Mouse (Mus musculus) ES-E14 (cell line): ENCODE measurements at regions not wholly inside any gene's neighbourhood (a gene's known extent, or its start where the extent isn't known, plus 50 kb on each side); places are given as distances from the start of the nearest gene placed in this dataset.

Source experiments
- DNase-seq: peaks from one replicate; pipeline ENCODE4 v3.0.0-alpha.2; 2013; ENCODE audit warnings: low read depth, low spot score
- H3K27ac ChIP-seq: 2 replicates; pipeline ENCODE4 v1.5.1; 2012; ENCODE audit warnings: low read depth, mild to moderate bottlenecking, low read length, moderate library complexity, mixed read lengths; ENCODE audit not compliant: poor library complexity, insufficient read depth, severe bottlenecking
- H3K36me3 ChIP-seq: 2 replicates; pipeline ENCODE4 v1.6.1; 2012; ENCODE audit warnings: mild to moderate bottlenecking, low read length, moderate library complexity, mixed read lengths; ENCODE audit not compliant: control insufficient read depth, poor library complexity, insufficient read depth, severe bottlenecking
- H3K4me1 ChIP-seq, 2 experiments: fragments of 150-350 bp in 1 of 2; sonication (generic) in 1 of 2; 2 replicates each; pipeline ENCODE4 v1.6.1; 2012; ENCODE audit warnings: low read length in 2 of 2, mild to moderate bottlenecking in 1 of 2, mixed read lengths in 1 of 2; ENCODE audit not compliant: control insufficient read depth in 2 of 2, insufficient read depth in 2 of 2, poor library complexity in 1 of 2
- H3K4me3 ChIP-seq, 2 experiments: fragments of 150-350 bp in 1 of 2; sonication (generic) in 1 of 2; 2 replicates each; pipeline ENCODE4 v1.5.1; 2012; ENCODE audit warnings: low read length in 2 of 2, low read depth in 1 of 2, mild to moderate bottlenecking in 1 of 2, mixed read lengths in 1 of 2; ENCODE audit not compliant: insufficient read depth in 1 of 2, poor library complexity in 1 of 2, severe bottlenecking in 1 of 2
- H3K9ac ChIP-seq: 2 replicates; pipeline ENCODE4 v1.6.1; 2012; ENCODE audit warnings: low read depth, mild to moderate bottlenecking, low read length, mixed read lengths; ENCODE audit not compliant: poor library complexity, insufficient read depth, severe bottlenecking
- H3K9me3 ChIP-seq: fragments of 150-350 bp; sonication (generic); 2 replicates; pipeline ENCODE4 v1.6.1; 2012; ENCODE audit warnings: low read depth, mild to moderate bottlenecking, low read length; ENCODE audit not compliant: control insufficient read depth, insufficient read depth
- CHD2 ChIP-seq: IDR thresholded peaks from 2 replicates; pipeline ENCODE4 v1.6.1; 2014; ENCODE audit warnings: mild to moderate bottlenecking, low read depth, low read length, inconsistent platforms
- HCFC1 ChIP-seq: IDR thresholded peaks from 2 replicates; pipeline ENCODE4 v1.6.1; 2012; ENCODE audit warnings: low read length, inconsistent platforms, borderline replicate concordance; ENCODE audit not compliant: insufficient read depth
- MAFK ChIP-seq: IDR thresholded peaks from 2 replicates; pipeline ENCODE4 v1.6.1; 2014; ENCODE audit warnings: mild to moderate bottlenecking, low read depth, low read length, inconsistent platforms; ENCODE audit not compliant: insufficient read depth
- ZC3H11A ChIP-seq: IDR thresholded peaks from 2 replicates; pipeline ENCODE4 v1.6.1; 2012; ENCODE audit warnings: low read depth, mild to moderate bottlenecking, inconsistent platforms, low read length, borderline replicate concordance
- ZNF384 ChIP-seq: IDR thresholded peaks from 2 replicates; pipeline ENCODE4 v1.6.1; 2012; ENCODE audit warnings: low read depth, low read length, inconsistent platforms
- in situ Hi-C, 2 experiments: fragments of 600-800 bp; cut with MboI; formaldehyde crosslinking; loops; one replicate each; pipeline ENCODE4 v1.15.1; 2025; ENCODE audit warnings: low sequenced_read_pairs in 2 of 2, inconsistent platforms in 1 of 2; ENCODE audit not compliant: unreplicated experiment in 2 of 2

DNA sequence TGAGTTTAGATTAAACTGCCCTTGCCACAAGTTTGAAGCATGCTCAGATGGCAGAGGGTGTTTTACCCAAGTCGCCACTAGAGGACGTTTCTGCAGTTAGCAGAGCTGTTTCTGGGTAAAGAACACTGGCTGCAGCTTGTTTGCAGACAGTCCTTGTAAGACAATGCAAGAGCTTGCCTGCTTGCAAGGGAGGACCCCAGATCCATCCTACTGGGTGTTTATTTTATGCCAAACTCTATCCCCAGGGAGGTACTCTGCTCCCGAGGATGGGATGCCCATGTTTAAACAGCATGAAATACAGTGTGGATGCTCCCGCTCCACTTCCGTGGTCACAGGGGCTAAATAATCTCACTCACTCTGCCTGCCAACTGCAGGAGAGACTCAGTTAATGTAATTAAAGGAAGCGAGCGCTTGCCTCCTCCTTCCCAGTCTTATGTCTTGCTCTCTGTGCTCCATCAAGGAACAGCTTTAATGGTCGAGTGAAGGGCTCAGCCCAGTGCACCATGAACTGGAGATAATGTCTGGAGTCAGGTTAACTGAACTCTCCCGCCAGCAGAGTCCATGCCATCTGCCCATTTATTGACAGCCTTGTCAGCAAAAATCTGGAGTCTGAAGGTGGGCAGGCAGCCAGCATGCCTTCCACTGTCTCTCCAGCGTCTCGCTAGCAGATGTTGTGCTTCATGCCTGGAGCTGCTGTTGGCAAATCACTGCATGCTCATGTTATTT lies 334.8 kb downstream of the Mex3b start:
- peaks cover 3 to 8% of the 10 kb centered on the region in 2 experiments; a peak in 3 of 4 replicates for H3K4me1 ChIP-seq
- peak; percentile 38 for DNase-seq

DNA sequence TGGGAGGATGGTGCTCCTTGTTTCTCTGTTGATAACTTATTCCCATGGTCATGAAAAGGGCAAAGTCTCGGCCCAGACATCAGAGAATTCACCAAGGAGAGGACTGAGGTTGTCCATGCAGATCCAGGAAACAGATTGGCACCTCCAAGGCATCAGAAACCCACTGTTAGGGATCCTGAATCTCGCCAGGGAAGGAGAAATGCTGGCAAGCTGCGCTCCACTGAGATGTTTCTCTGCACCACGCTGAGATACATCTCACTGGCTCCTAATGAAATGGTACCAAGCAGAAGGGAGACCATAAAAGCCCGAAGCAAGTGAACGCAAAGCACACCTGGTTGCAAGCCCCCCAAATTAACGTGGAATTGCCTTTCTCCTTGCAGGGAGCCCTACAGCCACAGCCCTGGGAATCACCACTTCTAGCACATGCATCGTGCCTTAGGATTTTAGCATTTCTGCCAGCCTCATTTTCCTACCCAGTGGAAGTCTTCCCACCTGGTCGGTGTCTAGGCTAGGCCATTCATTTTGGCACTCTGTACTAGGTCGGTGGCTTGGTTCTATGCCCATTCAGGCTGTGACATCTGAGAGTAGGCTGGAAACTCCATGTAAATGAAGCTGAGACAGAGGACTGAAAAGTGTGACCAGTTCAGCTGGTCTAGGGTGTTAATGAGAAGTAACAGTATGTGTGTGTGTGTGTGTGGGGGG lies 336.3 kb downstream of the Mex3b start:
- in situ Hi-C loops, result no loop called here
- Histone ChIP-seq H3K36me3 (no peaks in the 10 kb centered on the region), H3K4me3 (no peak overlapping the region), H3K9me3 (no peaks in the 10 kb centered on the region), H3K9ac (no peak overlapping the region), H3K27ac (no peak overlapping the region), H3K4me1 (peaks cover 5 to 9% of the 10 kb centered on the region in 2 experiments; a peak in 3 of 4 replicates)
- no peak for DNase-seq
- no peak for TF ChIP-seq ZNF384
- no peak for TF ChIP-seq MAFK

More for the DNA sequence above, 334.8 kb downstream of the Mex3b start:
- H3K36me3 ChIP-seq, result no peaks in the 10 kb centered on the region
- in situ Hi-C loops, result no loop called here
- H3K9me3 ChIP-seq, result no peaks in the 10 kb centered on the region
- TF ChIP-seq ZC3H11A, result peak; percentile 60; the same call in 1 of the 2 replicates
- no peak for TF ChIP-seq MAFK
- no peak overlapping the region for H3K4me3 ChIP-seq
- H3K27ac ChIP-seq, result no peak overlapping the region
- no peak overlapping the region for H3K9ac ChIP-seq

DNA sequence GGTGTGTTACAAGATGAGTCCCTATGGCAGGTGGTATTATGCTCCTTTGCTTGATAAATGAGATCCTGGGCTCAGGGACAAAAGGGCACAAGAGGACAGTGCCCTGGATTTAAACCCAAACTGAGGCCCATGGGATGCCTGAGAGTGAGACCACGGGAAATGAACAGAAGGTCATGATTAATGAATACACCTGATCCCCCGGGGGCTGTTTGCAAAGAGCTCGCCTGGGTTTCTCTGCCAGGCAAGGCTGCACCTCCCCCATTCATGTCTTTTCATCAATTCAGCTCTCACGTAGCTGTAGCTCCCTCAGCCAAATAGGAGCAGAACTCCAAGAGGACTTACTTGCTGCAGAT lies 336.9 kb downstream of the Mex3b start:
- no peak overlapping the region for H3K9ac ChIP-seq
- in situ Hi-C loops, result no loop called here
- TF ChIP-seq CHD2, result no peak
- no peak for TF ChIP-seq MAFK
- no peak for TF ChIP-seq ZC3H11A
- no peak for TF ChIP-seq HCFC1
- TF ChIP-seq ZNF384, result no peak
- H3K9me3 ChIP-seq, result no peaks in the 10 kb centered on the region
- H3K4me3 ChIP-seq, result no peak overlapping the region
- H3K36me3 ChIP-seq, result no peaks in the 10 kb centered on the region
- no peak overlapping the region for H3K27ac ChIP-seq
- peaks cover 5 to 9% of the 10 kb centered on the region in 2 experiments; a peak in 3 of 4 replicates for H3K4me1 ChIP-seq
- DNase-seq, result no peak

DNA sequence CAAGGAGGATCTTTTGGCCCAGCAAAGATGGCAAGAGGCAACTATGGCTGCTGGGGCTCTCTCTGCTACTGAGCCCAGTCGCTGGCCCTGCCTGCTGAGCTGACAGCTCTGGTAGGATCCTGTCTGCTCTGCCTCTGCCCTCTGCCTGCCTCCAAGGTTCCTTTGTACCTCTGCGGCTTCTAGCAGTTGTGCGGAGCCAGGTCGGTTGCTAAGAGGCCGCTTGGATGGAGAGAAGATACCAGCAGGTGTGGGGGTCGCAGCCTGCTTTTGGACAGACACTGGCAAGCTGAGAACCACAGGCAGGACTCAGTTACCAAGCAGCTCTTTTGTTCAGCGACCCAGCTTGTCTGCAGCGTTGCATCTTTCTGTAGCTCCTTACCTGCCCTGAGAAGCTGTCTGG lies 337.6 kb downstream of the Mex3b start:
- TF ChIP-seq HCFC1 (no peak), ZNF384 (no peak), CHD2 (no peak), MAFK (no peak), ZC3H11A (no peak)
- no peak for DNase-seq
- Histone ChIP-seq H3K36me3 (no peaks in the 10 kb centered on the region), H3K9ac (no peak overlapping the region), H3K4me3 (no peak overlapping the region), H3K27ac (no peak overlapping the region), H3K9me3 (no peaks in the 10 kb centered on the region), H3K4me1 (peaks cover 5 to 9% of the 10 kb centered on the region in 2 experiments; a peak in 3 of 4 replicates)
- in situ Hi-C loops, result no loop called here

DNA sequence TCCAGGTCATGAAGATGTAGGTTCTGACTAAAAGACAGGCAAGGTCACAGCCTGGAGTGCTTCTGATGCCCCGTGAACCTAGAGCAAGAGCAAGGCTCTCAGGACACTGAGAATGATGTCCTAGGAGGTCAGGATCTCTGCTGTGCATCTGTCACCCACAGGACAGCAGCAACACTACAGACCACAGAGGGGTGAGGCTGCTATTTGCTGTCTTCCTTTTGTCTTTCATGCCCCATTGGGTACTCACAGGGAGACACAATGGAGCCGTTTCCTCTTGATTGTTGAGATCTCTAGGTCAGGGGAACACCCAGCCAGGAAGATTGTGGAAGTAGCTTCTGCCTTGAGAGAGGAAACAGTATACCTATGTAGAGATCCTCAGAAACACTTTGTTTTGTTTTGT lies 339.9 kb downstream of the Mex3b start:
- in situ Hi-C loops, result no loop called here
- Histone ChIP-seq H3K9me3 (no peaks in the 10 kb centered on the region), H3K4me1 (peaks cover 5 to 9% of the 10 kb centered on the region in 2 experiments; a peak in 3 of 4 replicates), H3K36me3 (no peaks in the 10 kb centered on the region), H3K9ac (no peak overlapping the region), H3K27ac (no peak overlapping the region), H3K4me3 (no peak overlapping the region)
- peak; percentile 35 for DNase-seq
- TF ChIP-seq MAFK (no peak), ZNF384 (no peak), ZC3H11A (no peak), CHD2 (no peak), HCFC1 (no peak)
